Mouse (Mus musculus) heart, embryonic 12.5 days (tissue): ENCODE data around the gene Ttc19. TPM values are rescaled to one million over a fixed set of nuclear protein-coding genes. Genes with fewer than 3 reads are reported as not detected.

Experiments used
- ATAC-seq: fragments of 200-750 bp; cut with Nextera tagmentation; 2 replicates; pipeline ENCODE4 v1.8.0; 2017; ENCODE audit warnings: moderate TSS enrichment, moderate library complexity; ENCODE audit not compliant: insufficient number of reproducible peaks, low FRiP score
- H3K27ac ChIP-seq: fragments of 300-500 bp; sonication (generic); 2 replicates; pipeline ENCODE4 v1.5.1; 2016; ENCODE audit warnings: mild to moderate bottlenecking, moderate library complexity; ENCODE audit not compliant: poor library complexity, severe bottlenecking
- H3K27me3 ChIP-seq: fragments of 300-500 bp; sonication (generic); replicated peaks from 2 replicates; pipeline ENCODE4 v1.6.1; 2016; ENCODE audit warnings: mild to moderate bottlenecking, moderate library complexity
- H3K36me3 ChIP-seq: fragments of 300-500 bp; sonication (generic); 2 replicates; pipeline ENCODE4 v1.6.1; 2016; ENCODE audit warnings: mild to moderate bottlenecking, moderate library complexity
- H3K4me1 ChIP-seq: fragments of 300-500 bp; sonication (generic); replicated peaks from 2 replicates; pipeline ENCODE4 v1.6.1; 2016; ENCODE audit warnings: mild to moderate bottlenecking
- H3K4me2 ChIP-seq: fragments of 300-500 bp; sonication (generic); 2 replicates; pipeline ENCODE4 v1.6.1; 2016; ENCODE audit warnings: mild to moderate bottlenecking, moderate library complexity
- H3K4me3 ChIP-seq: fragments of 300-500 bp; sonication (generic); 2 replicates; pipeline ENCODE4 v1.5.1; 2016; ENCODE audit warnings: mild to moderate bottlenecking
- H3K9ac ChIP-seq: fragments of 300-500 bp; sonication (generic); 2 replicates; pipeline ENCODE4 v1.6.1; 2016; ENCODE audit warnings: mild to moderate bottlenecking, moderate library complexity
- H3K9me3 ChIP-seq: fragments of 300-500 bp; sonication (generic); replicated peaks from 2 replicates; pipeline ENCODE4 v1.6.1; 2016; ENCODE audit warnings: mild to moderate bottlenecking, moderate library complexity
- WGBS: fragments of 180-500 bp; shearing (Covaris S2); methylation state at CpG from one replicate; pipeline ENCODE4 v1.1.7; 2016; 5-methylcytosine and 5-hydroxymethylcytosine counted together
- polyA plus RNA-seq: library from polyadenylated mRNA; unstranded; fragments of >200 nt; fragmentation: Nextera tagmentation; extraction: Ambion mirVana; gene quantifications from 2 replicates; pipeline ENCODE4 v1.2.1, GENCODE M21; 2016

Gene Ttc19
- polyA plus RNA-seq, 1 experiment from 2014 or later, result 20.7 TPM

- no peak for ATAC-seq
- no peak overlapping the region for H3K27ac ChIP-seq
- H3K9ac ChIP-seq, result no peak overlapping the region
- peaks cover 29% of the 10 kb centered on the region; the same call in 1 of the 2 replicates for H3K27me3 ChIP-seq
- no peaks in the 10 kb centered on the region for H3K9me3 ChIP-seq
- 51% methylated on average over 5 of the region's 5 CpGs for WGBS
- no peak overlapping the region for H3K4me2 ChIP-seq
- H3K4me3 ChIP-seq, result no peak overlapping the region
- H3K36me3 ChIP-seq, result no peaks in the 10 kb centered on the region
- H3K4me1 ChIP-seq, result peaks cover 13% of the 10 kb centered on the region
Measured at GRCm38 (mm10) chr11:62259214-62259613, 22.1 kb upstream of the Ttc19 start.

- 77% methylated on average over 7 of the region's 7 CpGs for WGBS
- no peak overlapping the region for H3K4me3 ChIP-seq
- H3K27ac ChIP-seq, result no peak overlapping the region
- no peaks in the 10 kb centered on the region for H3K36me3 ChIP-seq
- H3K4me1 ChIP-seq, result peaks cover 25% of the 10 kb centered on the region
- H3K4me2 ChIP-seq, result no peak overlapping the region
- no peak for ATAC-seq
- peaks cover 31% of the 10 kb centered on the region; the same call in 1 of the 2 replicates for H3K27me3 ChIP-seq
- H3K9ac ChIP-seq, result no peak overlapping the region
- no peaks in the 10 kb centered on the region for H3K9me3 ChIP-seq
Measured at GRCm38 (mm10) chr11:62263599-62263998, 17.7 kb upstream of the Ttc19 start.

- Histone ChIP-seq H3K36me3 (no peaks in the 10 kb centered on the region), H3K4me3 (no peak overlapping the region), H3K27ac (no peak overlapping the region), H3K4me2 (no peak overlapping the region), H3K9me3 (no peaks in the 10 kb centered on the region), H3K27me3 (peaks cover 35% of the 10 kb centered on the region; the same call in 1 of the 2 replicates), H3K4me1 (peaks cover 22% of the 10 kb centered on the region), H3K9ac (no peak overlapping the region)
- ATAC-seq, result no peak
- 26% methylated on average over 7 of the region's 7 CpGs for WGBS
Measured at GRCm38 (mm10) chr11:62264018-62264417, 17.3 kb upstream of the Ttc19 start.

- Histone ChIP-seq H3K9ac (no peak overlapping the region), H3K4me2 (no peak overlapping the region), H3K36me3 (no peaks in the 10 kb centered on the region), H3K9me3 (no peaks in the 10 kb centered on the region), H3K4me3 (no peak overlapping the region), H3K27me3 (peaks cover 33% of the 10 kb centered on the region; the same call in 1 of the 2 replicates), H3K4me1 (peaks cover 19% of the 10 kb centered on the region), H3K27ac (no peak overlapping the region)
- WGBS, result 84% methylated on average over 7 of the region's 7 CpGs
- ATAC-seq, result no peak
Measured at GRCm38 (mm10) chr11:62265642-62266041, 15.6 kb upstream of the Ttc19 start.

GRCm38 (mm10) chr11:62266466-62267214 lies 14.6 kb upstream of the Ttc19 start:
- Histone ChIP-seq H3K27me3 (0 out of 2 replicates have a peak, but pooled peaks cover 24% of the 10 kb centered on the region), H3K36me3 (no peaks in the 10 kb centered on the region), H3K9me3 (no peaks in the 10 kb centered on the region), H3K9ac (no peak overlapping the region), H3K4me2 (no peak overlapping the region), H3K4me1 (peaks cover 19% of the 10 kb centered on the region), H3K27ac (no peak overlapping the region), H3K4me3 (no peak overlapping the region)
- no peak for ATAC-seq
- 39% methylated on average over 17 of the region's 17 CpGs for WGBS

- no peak overlapping the region for H3K4me3 ChIP-seq
- H3K27me3 ChIP-seq, result 0 out of 2 replicates have a peak, but pooled peaks cover 18% of the 10 kb centered on the region
- H3K4me2 ChIP-seq, result no peak overlapping the region
- no peaks in the 10 kb centered on the region for H3K9me3 ChIP-seq
- 70% methylated on average over 8 of the region's 8 CpGs for WGBS
- H3K27ac ChIP-seq, result no peak overlapping the region
- H3K36me3 ChIP-seq, result no peaks in the 10 kb centered on the region
- no peak overlapping the region for H3K9ac ChIP-seq
- ATAC-seq, result no peak
- H3K4me1 ChIP-seq, result peaks cover 19% of the 10 kb centered on the region
Measured at GRCm38 (mm10) chr11:62268381-62268780, 12.9 kb upstream of the Ttc19 start.

- 66% methylated on average over 12 of the region's 12 CpGs for WGBS
- no peak for ATAC-seq
- no peak overlapping the region for H3K4me3 ChIP-seq
- 0 out of 2 replicates have a peak, but pooled peaks cover 18% of the 10 kb centered on the region for H3K27me3 ChIP-seq
- H3K9me3 ChIP-seq, result no peaks in the 10 kb centered on the region
- H3K27ac ChIP-seq, result no peak overlapping the region
- H3K4me1 ChIP-seq, result peaks cover 13% of the 10 kb centered on the region
- H3K36me3 ChIP-seq, result no peaks in the 10 kb centered on the region
- H3K4me2 ChIP-seq, result no peak overlapping the region
- no peak overlapping the region for H3K9ac ChIP-seq
Measured at GRCm38 (mm10) chr11:62269097-62269496, 12.2 kb upstream of the Ttc19 start.

- H3K27ac ChIP-seq, result no peak overlapping the region
- ATAC-seq, result no peak
- no peak overlapping the region for H3K9ac ChIP-seq
- 0 out of 2 replicates have a peak, but pooled peaks cover 11% of the 10 kb centered on the region for H3K27me3 ChIP-seq
- H3K9me3 ChIP-seq, result no peaks in the 10 kb centered on the region
- H3K4me3 ChIP-seq, result no peak overlapping the region
- 46% methylated on average over 5 of the region's 5 CpGs for WGBS
- H3K4me2 ChIP-seq, result no peak overlapping the region
- no peaks in the 10 kb centered on the region for H3K36me3 ChIP-seq
- peaks cover 11% of the 10 kb centered on the region for H3K4me1 ChIP-seq
Measured at GRCm38 (mm10) chr11:62270851-62271250, 10.4 kb upstream of the Ttc19 start.

GRCm38 (mm10) chr11:62277086-62277485 lies 4.2 kb upstream of the Ttc19 start:
- H3K27me3 ChIP-seq, result no peaks in the 10 kb centered on the region
- 0 out of 2 replicates have a peak, but pooled peaks cover 4% of the 10 kb centered on the region for H3K9me3 ChIP-seq
- peaks cover 5% of the 10 kb centered on the region for H3K4me1 ChIP-seq
- no peak for ATAC-seq
- H3K4me2 ChIP-seq, result no peak overlapping the region
- WGBS, result 46% methylated on average over 8 of the region's 8 CpGs
- H3K27ac ChIP-seq, result no peak overlapping the region
- no peak overlapping the region for H3K9ac ChIP-seq
- H3K4me3 ChIP-seq, result no peak overlapping the region
- no peaks in the 10 kb centered on the region for H3K36me3 ChIP-seq

GRCm38 (mm10) chr11:62278027-62278426 lies 3.2 kb upstream of the Ttc19 start:
- Histone ChIP-seq H3K36me3 (peaks cover under 1% of the 10 kb centered on the region; the same call in 1 of the 2 replicates), H3K9me3 (0 out of 2 replicates have a peak, but pooled peaks cover 4% of the 10 kb centered on the region), H3K27me3 (no peaks in the 10 kb centered on the region), H3K4me1 (peaks cover 8% of the 10 kb centered on the region), H3K9ac (no peak overlapping the region), H3K4me2 (no peak overlapping the region), H3K4me3 (no peak overlapping the region), H3K27ac (no peak overlapping the region)
- ATAC-seq, result no peak
- 7% methylated on average over 5 of the region's 5 CpGs for WGBS

- peak; percentile 86 for ATAC-seq
- no peaks in the 10 kb centered on the region for H3K27me3 ChIP-seq
- H3K9ac ChIP-seq, result peak overlapping the region; percentile 81
- peak overlapping the region; percentile 78 for H3K4me2 ChIP-seq
- peaks cover 29% of the 10 kb centered on the region for H3K36me3 ChIP-seq
- H3K27ac ChIP-seq, result peak overlapping the region; percentile 79
- WGBS, result 0% methylated on average over 42 of the region's 57 CpGs
- H3K4me3 ChIP-seq, result peak overlapping the region; percentile 88
- 0 out of 2 replicates have a peak, but pooled peaks cover 4% of the 10 kb centered on the region for H3K9me3 ChIP-seq
- peaks cover 8% of the 10 kb centered on the region for H3K4me1 ChIP-seq
Measured at GRCm38 (mm10) chr11:62281601-62281997, 326 bp downstream of the Ttc19 start.
